Comparison of ENCODE assay signal across 19 mouse cellular contexts in the genomic region with DNA sequence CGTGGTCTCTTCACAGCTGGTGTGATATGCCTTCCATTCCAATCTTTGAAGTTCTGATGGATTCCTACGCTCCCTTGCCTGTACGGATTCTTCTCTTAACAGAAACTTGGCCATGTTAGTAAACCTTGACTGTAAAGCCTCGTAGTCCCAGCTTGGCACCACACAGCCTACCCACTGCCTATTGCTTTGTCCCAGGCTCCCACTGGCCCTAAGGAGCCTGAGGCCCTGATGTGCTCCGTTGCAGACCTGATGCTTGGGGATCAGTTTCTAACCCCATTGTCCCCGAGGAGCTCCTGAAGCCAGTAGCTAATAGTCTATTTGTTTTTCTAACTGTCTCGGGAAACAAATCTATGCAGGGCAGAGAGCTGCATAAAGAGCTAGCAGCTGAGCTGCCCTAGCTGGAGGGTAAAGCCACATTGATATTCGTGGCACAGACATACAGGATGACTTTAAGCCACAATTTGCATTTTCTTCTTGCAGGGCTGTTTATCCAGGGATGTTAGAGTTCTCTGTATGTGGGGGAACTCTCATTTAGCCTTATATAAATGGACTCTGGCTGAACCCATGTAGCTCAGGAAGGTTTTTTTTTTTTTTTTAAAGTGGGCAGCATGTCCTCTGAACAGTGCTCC. TPM values are rescaled to one million over a fixed set of nuclear protein-coding genes. Genes with fewer than 3 reads are reported as not detected.
DNase-seq lines count a peak whose midpoint lies in the region; ATAC-seq and TF ChIP-seq lines count a peak whose summit lies in the region.
"Had no signal": no experiment of that assay in that cellular context is flagged by ENCODE, and none has a peak within 500 bp of the region (broad histone marks: within the 10 kb centered on the region; RNA-seq: fewer than 3 reads in every experiment).

No protein-coding gene starts in this region.

- peak; percentile 64 for ATAC-seq in forebrain, embryonic 16.5 days
- peak; percentile 92 for ATAC-seq in hindbrain, postnatal 0 days
- peak; percentile 82 for ATAC-seq in neural tube, embryonic 12.5 days (ENCODE audit: low FRiP score, low read depth)

- TF ChIP-seq CTCF in hindbrain, postnatal 0 days (IDR thresholded peaks at IDR 0.05; ENCODE audit: low read depth) = no peak

- peak; percentile 10 for DNase-seq in embryo, embryonic 10.5 days (ENCODE audit: low spot score)
- DNase-seq in embryo, embryonic 9.5 days (ENCODE audit: extremely low spot score) = no peak
- DNase-seq in hindbrain, postnatal 0 days (ENCODE audit: low spot score) = peak; percentile 63
- DNase-seq in frontal cortex, postnatal 36 days (ENCODE audit: low spot score in 2 of 2) = no peak
- no peak for DNase-seq in cerebellum, postnatal 10 days
- no peak for DNase-seq in adrenal gland, postnatal 25 days
- DNase-seq: adrenal gland, postnatal 14 days; cerebellum, postnatal 36 days; gastrocnemius, postnatal 25 days; heart, postnatal 14 days; kidney, adult 18-20 months; kidney, postnatal 4 days; layer of hippocampus, postnatal 36 days; left cerebral cortex, postnatal 4 days; liver, embryonic 13.5 days; thymus, postnatal 4 days had no signal

- H3K4me3 ChIP-seq in forebrain, embryonic 16.5 days (replicated peaks; ENCODE audit: low read length) = no peak overlapping the region
- no peak overlapping the region for H3K4me3 ChIP-seq in hindbrain, postnatal 0 days (ENCODE audit: low read length)
- no peak overlapping the region for H3K4me3 ChIP-seq in neural tube, embryonic 12.5 days
- H3K4me3 ChIP-seq: embryonic facial prominence, embryonic 15.5 days; liver, embryonic 13.5 days had no signal

- no peak overlapping the region for H3K4me2 ChIP-seq in forebrain, embryonic 16.5 days (ENCODE audit: low read length)
- no peak overlapping the region for H3K4me2 ChIP-seq in hindbrain, postnatal 0 days (ENCODE audit: low read depth, low read length)
- no peak overlapping the region; the same call in 1 of the 2 replicates for H3K4me2 ChIP-seq in neural tube, embryonic 12.5 days (replicated peaks)
- H3K4me2 ChIP-seq: embryonic facial prominence, embryonic 15.5 days; liver, embryonic 13.5 days had no signal

- H3K4me1 ChIP-seq in forebrain, embryonic 16.5 days (replicated peaks; ENCODE audit: control insufficient read depth, insufficient read depth, low read length) = peaks cover 7% of the 10 kb centered on the region
- peaks cover 13% of the 10 kb centered on the region; the same call in 1 of the 2 replicates for H3K4me1 ChIP-seq in hindbrain, postnatal 0 days (ENCODE audit: insufficient read depth, low read length)
- H3K4me1 ChIP-seq in neural tube, embryonic 12.5 days = peaks cover 21% of the 10 kb centered on the region

- H3K27ac ChIP-seq in forebrain, embryonic 16.5 days (ENCODE audit: low read length) = no peak overlapping the region; the same call in 1 of the 2 replicates
- H3K27ac ChIP-seq in hindbrain, postnatal 0 days = peak overlapping the region; percentile 64
- H3K27ac ChIP-seq in neural tube, embryonic 12.5 days = peak overlapping the region; percentile 53; the same call in 1 of the 2 replicates
- H3K27ac ChIP-seq: embryonic facial prominence, embryonic 15.5 days; liver, embryonic 13.5 days had no signal

- 32% methylated on average over 8 of the region's 8 CpGs for WGBS in forebrain, embryonic 16.5 days
- 23% methylated on average over 8 of the region's 8 CpGs for WGBS in hindbrain, postnatal 0 days
- WGBS in neural tube, embryonic 12.5 days = 43% methylated on average over 8 of the region's 8 CpGs

- H3K9me3 ChIP-seq in forebrain, embryonic 16.5 days (ENCODE audit: control insufficient read depth, low read length) = no peaks in the 10 kb centered on the region
- H3K9me3 ChIP-seq in hindbrain, postnatal 0 days (ENCODE audit: low read length) = no peaks in the 10 kb centered on the region
- H3K9me3 ChIP-seq in neural tube, embryonic 12.5 days = no peaks in the 10 kb centered on the region
- H3K9me3 ChIP-seq: embryonic facial prominence, embryonic 15.5 days; liver, embryonic 13.5 days had no signal

- no peak overlapping the region for H3K9ac ChIP-seq in forebrain, embryonic 16.5 days (replicated peaks; ENCODE audit: low read depth, low read length)
- H3K9ac ChIP-seq in hindbrain, postnatal 0 days (replicated peaks; ENCODE audit: low read length) = 0 out of 2 replicates have a peak overlapping the region, but pooled peaks have one; percentile 5
- H3K9ac ChIP-seq in neural tube, embryonic 12.5 days = no peak overlapping the region
- H3K9ac ChIP-seq: embryonic facial prominence, embryonic 15.5 days; liver, embryonic 13.5 days had no signal

- no peaks in the 10 kb centered on the region for H3K27me3 ChIP-seq in forebrain, embryonic 16.5 days (replicated peaks; ENCODE audit: control insufficient read depth, insufficient read depth, low read length)
- no peaks in the 10 kb centered on the region for H3K27me3 ChIP-seq in hindbrain, postnatal 0 days (ENCODE audit: insufficient read depth, low read length)
- no peaks in the 10 kb centered on the region for H3K27me3 ChIP-seq in neural tube, embryonic 12.5 days (replicated peaks)
- H3K27me3 ChIP-seq: embryonic facial prominence, embryonic 15.5 days; liver, embryonic 13.5 days had no signal

- H3K36me3 ChIP-seq in forebrain, embryonic 16.5 days (ENCODE audit: control insufficient read depth, insufficient read depth) = no peaks in the 10 kb centered on the region
- no peaks in the 10 kb centered on the region for H3K36me3 ChIP-seq in hindbrain, postnatal 0 days (ENCODE audit: insufficient read depth, low read length)
- H3K36me3 ChIP-seq in neural tube, embryonic 12.5 days = no peaks in the 10 kb centered on the region
- H3K36me3 ChIP-seq: embryonic facial prominence, embryonic 15.5 days; liver, embryonic 13.5 days had no signal

RNA-seq across cellular contexts. Expression of a gene that starts 35.8 kb away (rescaled TPM):
- polyA plus RNA-seq in forebrain, embryonic 16.5 days (2015; fragmentation: Nextera tagmentation; extraction: Ambion mirVana) = 0.09 TPM in 1 of 2 replicates, not detected in the other
- total RNA-seq in hindbrain, postnatal 0 days (2014; rRNA removed) = 0.47 and 1.4 TPM in 2 replicates
- 0.30 and 0.55 TPM in 2 replicates for polyA plus RNA-seq in hindbrain, postnatal 0 days (2015; fragmentation: Nextera tagmentation; extraction: Ambion mirVana)
- 0.47 and 0.69 TPM in 2 replicates for polyA plus RNA-seq in neural tube, embryonic 12.5 days (2016; fragmentation: Nextera tagmentation; extraction: Ambion mirVana)
- total RNA-seq in adrenal gland, postnatal 25 days (2021) = 0.85 and 0.86 TPM in 2 replicates

Comparison
In these comparisons a context has a peak if more than half of its experiments do, and no peak if none do; other contexts are left out.
1. DNase-seq: peak in embryo, embryonic 10.5 days (single experiment) and hindbrain, postnatal 0 days (single experiment); none in embryo, embryonic 9.5 days (single experiment), frontal cortex, postnatal 36 days (0 of 2), cerebellum, postnatal 10 days (0 of 2) and adrenal gland, postnatal 25 days (single experiment).
2. Peak in every context shown above with its lines, with median percentiles within 50 percentile points of each other: ATAC-seq.